Mouse (Mus musculus): ENCODE data around the gene Wasf3.
A peak's percentile ranks its signal among the peaks of the same experiment; 100 is the strongest.
"Not testable (repeated sequence)": the region's sequence is repeated elsewhere in the genome, so short reads cannot be mapped to it uniquely, and the experiment has no call there.

Gene Wasf3

DNA sequence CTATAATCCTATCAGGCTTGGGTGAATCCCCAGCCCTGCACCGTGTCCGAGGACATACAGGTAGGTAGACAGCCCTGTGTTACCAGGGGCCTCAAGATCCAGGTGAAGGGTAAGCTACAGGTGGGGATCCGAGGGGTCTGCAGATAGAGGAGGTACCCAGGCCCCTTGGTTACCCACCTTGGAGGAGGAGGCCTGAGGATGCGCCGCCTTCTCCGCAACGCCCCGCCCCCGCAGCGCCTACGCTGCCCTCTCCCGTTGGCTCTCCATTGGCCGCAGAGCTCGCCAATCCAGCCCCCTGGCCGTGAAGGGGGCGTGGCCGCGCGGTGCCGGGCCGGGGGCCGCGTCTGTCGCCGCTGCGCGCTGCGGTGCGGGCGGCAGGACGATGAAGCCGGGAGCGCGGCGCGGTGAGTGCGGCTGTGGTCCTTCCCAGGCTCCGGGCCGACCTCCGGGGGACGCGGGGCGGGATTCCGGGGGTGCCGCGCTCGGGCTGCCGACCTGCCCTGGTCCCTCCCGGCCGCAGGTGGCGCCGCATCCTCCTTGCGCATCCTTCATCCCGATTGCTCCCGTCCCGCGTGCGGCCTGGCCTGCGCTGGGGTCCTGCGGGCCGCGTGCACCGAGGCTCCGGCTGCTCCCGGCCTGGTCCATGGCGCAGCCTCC is at the start of gene Wasf3:
Gene Wasf3 (plus strand): TSS at position 51 of the 657 bp plus-strand sequence.
- DNase-seq, result peak; percentile 65

DNA sequence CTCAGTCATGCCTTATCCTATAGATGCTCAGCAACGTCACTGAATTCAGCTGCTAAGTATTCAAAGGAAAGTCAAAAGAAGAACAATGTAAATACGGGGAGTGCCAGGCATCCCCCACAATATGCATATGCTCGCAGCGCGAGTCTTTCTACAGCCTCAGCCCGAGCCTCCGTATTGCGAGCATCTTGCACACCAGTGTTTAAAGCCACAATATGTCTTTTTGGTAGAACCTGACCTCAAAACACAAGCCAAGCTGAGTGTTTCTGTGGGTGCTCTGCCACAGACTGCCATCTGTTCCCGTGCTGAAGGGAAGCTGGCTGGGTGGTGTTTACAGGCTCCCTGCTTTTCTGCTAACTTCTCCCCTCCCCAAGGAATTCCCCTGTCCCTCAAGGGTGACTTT is 46.7 kb upstream of the Wasf3 start:
- DNase-seq, result no peak

DNA sequence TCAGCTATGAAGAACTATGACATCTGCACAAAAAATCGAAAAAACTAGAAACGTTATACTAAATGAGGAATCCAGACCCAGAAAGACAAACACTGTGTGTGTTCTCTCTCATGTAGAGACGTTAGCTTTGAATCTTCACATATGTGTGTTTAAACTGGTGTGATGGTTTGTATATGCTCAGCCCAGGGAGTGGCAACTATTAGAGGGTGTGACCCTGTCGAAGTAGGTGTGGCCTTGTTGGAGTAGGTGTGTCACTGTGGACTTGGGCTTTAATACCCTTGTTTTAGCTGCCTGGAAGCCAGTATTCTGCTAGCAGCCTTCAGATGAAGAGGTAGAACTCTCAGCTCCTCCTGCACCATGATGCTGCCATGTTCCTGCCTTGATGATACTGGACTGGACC is 44.7 kb upstream of the Wasf3 start:
- no peak for DNase-seq

DNA sequence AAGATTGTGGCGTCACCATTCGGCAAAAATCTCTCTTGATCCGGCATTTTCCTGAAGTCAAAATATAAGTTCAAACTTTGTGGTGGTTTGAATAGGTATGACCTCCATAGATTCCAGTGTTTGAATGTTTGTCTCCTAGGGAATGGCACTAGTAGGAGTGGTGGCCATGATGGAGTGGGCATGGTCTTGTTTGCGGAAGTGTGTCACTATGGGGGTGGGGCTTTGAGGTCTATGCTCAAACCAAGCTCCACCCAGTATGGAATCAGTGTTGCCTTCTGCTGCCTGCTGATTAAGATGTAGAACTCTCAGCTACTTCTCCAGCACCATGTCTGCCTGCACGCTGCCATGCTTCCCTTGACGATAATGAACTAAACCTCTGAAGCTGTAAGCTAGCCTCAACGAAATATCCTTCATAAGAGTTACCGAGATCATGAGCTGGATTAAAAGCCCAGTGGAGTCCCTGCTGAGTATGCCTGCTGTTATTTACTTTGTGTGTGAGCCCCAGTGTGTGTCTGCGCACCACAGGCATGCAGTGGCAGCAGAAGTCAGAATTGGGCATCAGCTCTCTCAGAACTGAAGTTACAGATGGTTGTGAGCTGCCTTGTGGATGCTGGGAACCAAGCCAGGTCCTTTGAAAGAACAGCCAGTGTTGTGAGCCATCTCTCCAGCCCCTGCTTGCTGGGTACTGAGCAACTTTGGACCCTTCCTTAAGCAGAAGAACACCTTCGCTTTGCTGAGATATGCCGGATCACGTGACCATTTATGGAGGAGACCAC is 39.7 kb upstream of the Wasf3 start:
- DNase-seq, result no peak

DNA sequence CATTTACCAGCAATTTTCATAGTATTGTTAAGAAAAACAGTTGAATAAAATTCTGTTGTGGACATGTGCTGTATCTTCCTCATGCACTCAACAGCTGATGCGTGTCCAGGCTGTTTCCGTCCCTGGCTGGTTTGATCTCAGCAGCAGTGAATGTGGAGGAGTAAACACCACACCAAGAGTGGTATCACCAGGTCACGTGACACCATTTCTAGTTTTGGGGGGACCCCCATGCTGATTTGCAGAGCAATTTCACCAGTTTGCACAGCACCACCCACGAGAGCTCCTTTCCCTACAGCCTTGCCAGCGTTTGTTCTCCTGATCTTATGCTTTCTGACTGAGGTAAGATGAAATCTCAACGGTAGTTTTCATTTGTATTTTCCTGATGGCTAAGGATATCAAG is 37.7 kb upstream of the Wasf3 start:
- DNase-seq, result no peak

DNA sequence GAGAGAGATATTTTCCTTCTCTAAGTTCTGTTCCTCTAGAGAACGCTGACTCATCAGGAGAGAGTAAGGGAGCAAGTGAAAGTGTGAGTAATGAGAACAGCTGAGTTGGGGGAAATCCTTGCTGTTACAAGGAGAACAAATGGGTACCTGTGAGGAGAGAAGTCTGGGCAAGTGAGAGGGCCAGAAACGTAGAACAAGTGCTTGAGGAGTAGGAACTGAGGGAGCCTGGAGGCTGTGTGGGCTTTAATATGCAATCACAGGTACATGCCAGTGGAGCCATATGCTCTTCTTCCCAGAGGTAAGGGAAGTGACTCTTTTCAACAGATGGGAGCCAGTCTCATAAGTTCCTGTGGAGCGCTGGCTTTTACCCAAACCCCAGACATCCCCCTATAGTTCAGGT is 35.6 kb upstream of the Wasf3 start:
- no peak for DNase-seq

DNA sequence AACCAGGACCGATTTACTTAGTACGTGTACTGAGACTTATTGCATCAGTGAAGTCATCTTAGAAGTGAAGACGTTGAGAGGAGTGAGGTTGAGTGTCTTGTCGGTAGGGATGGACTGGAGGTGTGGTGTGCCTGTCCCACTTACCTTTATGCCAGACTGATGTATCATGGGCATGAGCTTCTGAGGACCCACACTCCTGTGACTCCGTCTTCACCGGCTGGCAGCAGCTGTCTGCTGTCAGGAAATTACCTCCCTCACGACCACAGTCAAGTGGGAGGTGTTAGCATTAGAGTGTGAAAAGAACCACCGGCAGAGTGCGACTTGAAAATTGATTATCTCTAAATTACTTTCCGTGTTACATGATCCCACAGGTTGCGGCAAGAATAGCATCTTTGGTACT is 34.0 kb upstream of the Wasf3 start:
- DNase-seq, result no peak

DNA sequence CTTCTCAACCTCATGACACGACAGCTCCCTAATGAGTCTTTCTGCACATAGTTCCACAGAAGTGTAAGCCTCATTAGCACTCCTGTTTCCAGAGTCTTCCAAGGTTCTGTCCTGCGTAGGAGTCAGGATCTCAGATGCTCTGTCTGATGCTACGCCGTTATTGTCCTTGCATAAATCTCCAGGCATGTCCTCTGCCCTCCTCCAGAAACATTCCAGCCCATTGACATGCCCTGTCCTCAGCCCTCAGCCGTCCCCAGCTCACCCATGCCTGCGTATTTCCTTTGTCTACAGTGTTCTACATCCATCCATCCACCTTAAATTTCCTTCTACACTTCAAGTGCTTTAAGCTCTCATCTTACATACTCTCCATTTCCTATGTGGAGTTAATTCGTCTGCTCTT is 32.8 kb upstream of the Wasf3 start:
- DNase-seq, result no peak

DNA sequence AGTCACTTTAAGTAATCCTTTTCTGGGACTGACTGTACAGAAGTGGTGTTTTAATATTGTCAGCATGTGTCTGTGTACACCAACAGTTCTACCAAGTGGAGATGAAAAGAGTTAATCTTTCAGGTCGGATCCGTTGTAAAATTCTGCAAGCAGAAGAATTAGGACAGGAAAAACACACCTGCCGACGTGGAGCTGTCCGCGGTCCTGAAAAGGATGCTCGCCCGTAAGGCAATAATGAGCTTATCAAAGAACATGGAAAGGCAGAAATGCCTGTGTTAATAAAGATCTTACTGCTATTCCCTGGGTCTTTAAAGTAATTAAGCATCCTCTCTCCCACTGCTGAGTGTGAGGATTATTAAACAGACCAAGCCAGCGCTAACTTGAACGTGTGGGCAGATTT is 24.4 kb upstream of the Wasf3 start:
- DNase-seq, result peak; percentile 29

DNA sequence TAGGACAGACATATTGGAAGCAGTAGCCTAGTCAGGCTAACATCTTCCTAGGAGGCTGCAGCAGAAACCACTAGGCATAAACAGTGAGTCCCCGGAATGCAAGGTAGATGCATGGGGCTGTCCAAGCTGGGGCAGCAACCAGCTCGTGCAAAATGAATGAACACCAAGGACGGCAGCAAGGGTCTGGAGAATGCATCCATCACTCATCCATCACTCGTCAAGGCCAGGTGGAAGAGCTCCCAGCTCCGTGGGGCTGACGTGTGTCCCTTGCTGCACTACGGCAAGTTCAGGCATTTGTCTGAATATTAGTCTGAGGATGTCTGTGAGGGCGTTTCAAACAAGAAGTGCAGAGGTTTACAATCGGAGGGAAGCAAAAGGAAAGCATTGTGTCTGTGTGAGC is 22.1 kb upstream of the Wasf3 start:
- no peak for DNase-seq

DNA sequence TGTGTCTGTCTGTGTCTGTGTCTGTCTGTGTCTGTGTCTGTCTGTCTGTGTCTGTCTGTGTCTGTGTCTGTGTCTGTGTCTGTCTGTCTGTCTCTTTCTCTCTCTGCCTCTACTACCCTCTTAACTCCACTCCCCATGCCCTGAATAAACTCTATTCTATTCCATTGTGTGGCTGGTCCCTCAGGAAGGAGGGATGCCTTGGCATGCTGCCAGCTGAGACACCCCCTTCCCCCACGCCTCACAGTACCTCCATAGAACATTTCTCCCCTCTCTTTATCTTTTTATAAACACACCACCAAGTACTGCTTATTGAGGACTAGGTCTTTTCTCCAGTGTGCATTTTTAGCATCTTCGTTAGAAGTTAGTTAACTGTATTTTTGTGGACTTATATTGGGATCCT is 16.4 kb upstream of the Wasf3 start:
- no peak for DNase-seq

DNA sequence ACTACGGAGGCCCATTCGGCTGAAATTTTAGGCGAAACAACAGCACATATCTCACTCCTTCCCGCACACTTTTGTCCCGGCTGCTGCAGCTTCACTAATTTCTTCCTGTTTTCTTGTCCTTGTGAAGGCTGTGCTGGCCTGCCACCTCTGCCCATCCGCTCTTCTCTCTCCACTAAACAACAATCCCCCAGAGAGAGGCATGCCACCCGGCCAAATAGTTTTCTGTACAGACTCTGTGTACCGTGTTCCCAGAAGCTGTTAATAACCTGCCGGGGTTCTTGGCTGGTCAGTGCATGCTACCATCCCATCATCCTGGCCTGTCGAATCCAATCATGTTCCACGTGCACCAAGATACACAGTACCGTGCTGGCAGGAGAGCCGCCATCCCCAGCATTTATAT is 15.8 kb upstream of the Wasf3 start:
- DNase-seq, result no peak

DNA sequence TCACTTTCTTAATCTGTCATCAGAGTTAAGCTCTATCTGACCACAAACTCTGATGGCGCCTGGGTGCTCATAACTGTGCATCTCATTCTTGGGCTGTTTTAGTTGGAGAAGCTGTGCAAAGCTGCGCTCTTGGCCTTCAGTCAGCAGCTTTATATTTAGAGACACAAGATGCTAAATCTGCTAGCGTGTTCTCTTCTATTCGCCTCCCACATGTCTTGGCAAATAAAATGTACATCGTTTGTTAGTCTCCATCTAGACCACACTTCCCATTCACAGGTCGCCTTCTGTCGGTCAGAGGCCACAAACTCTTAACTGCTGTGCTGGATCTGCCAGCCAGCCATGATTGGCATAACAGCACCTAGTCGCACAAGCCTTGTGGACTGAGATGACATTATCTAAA is 14.0 kb upstream of the Wasf3 start:
- no peak for DNase-seq

DNA sequence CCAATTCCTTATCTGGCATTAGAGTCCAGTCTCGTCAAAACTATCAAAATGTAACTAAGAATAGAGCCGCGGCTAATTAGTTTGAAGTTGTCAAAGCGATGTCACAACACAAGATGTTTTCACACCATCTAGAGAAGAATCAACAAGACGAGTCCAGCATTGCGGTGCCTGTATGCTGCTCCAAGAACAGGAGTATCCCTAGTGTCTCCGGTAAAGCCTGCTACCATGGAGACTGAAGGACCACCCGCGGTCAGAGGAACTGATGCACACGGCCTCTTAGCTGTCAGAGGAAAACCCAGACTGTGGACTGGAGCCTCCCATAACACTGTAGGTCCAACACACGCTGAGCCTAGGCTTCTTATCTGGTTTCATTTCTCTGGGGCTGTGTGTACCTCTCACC is 11.5 kb upstream of the Wasf3 start:
- DNase-seq, result no peak

DNA sequence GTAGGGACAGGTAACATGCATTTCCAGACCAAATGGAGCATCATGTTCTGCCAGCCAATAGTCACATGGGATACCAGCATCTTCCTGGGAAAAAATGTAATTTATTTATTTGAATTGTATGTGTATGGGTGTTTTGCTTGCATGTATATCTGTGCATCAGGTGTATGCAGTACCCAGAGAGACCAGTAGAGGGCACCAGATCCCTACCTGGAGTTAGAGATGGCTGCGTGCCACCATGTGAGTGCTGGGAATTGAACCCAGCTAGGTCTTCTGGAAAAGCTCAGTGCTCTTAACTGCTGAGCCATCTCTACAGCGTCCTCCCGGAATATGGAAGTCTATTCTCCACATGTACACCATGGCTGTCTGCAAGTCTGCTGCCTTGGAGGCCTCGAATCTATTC is 8.2 kb upstream of the Wasf3 start:
- DNase-seq, result peak; percentile 25

DNA sequence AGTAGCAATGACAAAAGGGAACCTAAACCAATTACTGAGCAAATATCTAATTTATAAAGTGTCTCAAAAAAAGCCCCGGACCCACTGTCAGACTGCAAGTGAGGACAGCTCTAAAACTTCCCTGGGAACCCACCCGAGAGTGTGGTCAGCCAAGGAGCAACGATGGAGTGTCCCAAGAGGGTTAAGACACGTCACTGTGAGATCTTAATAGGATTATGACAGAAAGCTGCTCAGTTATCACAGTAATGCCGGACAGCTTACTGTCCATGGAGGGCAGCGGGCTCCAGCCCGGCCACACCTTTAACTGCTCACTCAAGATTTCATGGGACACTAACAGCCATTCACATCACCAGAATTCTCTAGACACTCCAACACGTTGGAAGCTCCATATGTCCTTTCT is 4.7 kb upstream of the Wasf3 start:
- no peak for DNase-seq

DNA sequence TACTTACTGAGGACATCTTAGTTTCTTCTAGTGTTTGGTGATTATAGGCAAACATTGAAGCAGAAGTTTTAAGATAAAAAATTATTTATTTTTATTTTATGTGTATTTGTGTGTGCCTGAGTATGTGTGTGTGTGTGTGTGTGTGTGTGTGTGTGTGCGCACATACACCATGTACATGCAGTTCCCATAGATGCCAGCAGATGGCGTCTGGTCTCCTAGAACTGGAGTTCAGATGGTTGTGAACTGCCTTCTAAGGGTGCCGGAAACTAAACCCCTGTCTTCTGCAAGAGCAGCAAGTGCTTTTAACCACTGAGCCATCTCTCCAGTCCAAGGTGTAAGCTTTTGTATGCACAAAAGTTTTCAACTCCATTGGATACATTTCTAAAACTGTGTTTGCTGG is 2.5 kb upstream of the Wasf3 start:
- no peak for DNase-seq

DNA sequence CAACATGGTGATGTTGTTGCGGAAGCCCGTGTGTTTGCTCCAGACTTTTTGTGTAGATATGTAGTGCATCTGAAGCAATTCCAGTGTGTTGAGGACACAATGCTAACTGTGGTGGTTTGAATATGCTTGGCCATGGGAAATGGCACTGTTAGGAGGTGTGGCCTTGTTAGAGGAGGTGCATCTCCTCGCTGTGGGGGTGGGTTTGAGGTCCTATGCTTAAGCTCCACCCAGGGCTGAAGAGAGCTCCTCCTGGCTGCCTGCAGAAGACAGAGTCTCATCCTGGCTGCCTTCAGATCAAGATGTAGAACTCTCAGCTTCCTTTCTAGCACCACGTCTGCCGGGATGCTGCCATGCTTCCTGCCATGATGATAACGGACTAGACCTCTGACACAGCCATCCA is 1.4 kb upstream of the Wasf3 start:
- DNase-seq, result no peak

DNA sequence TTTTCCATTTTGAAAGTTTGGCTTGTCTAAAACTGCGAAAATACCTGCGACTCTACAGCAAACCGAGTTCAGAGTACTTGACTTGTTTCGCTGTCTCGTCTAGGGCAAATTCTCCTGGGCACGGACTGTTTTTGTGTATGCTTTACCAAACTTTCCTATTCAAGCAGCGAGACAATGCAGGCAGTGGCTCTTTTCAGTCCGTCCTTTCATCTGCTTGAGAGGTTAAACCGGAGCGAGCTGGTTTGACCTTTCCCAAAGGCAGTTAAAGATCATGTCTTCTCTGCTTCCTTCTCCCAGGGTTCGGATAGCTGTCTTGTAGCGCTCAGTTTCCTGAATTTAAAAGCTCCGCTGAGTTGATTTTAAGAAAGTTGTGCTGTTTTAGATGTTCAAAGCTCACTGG is 1.2 kb downstream of the Wasf3 start:
- DNase-seq, result no peak

DNA sequence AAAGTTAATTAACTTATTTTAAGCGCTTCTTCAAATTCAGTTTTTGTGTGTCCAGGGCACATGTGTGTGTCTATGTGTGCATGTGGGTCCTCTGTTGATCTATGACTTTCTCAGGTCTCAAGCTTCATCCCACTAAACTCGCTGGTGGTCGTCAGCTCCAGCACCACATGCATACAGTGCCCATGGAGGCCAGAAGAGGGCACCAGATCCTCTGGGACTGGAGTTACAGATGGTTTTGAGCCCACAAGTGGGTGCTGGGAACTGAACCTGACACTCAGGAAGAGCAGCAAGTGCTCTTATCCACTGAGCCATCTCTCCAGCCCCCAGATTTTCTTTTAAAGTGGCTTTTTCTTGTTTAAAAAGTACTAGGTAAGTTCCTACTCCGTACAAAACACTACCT is 2.1 kb downstream of the Wasf3 start:
- no peak for DNase-seq

DNA sequence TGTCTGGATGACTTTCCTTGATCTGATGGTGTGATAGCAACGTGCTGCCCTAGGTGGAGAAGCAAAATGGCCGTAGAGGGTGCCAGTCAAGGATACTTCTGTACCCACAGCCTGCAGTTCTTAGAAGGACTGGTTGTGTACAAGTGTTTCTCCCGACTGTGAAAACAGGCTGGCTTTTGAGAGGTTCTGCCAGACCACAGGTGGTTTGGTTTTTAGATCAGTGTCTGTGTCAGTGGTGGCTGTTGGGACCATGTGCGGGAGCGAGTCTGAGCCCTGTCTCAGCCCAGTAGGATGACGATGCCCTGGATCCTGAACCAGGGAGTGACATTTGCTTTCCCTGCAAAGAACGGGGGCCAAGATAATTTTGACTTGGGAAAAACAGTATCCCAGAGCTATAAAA is 9.8 kb downstream of the Wasf3 start:
- no peak for DNase-seq

DNA sequence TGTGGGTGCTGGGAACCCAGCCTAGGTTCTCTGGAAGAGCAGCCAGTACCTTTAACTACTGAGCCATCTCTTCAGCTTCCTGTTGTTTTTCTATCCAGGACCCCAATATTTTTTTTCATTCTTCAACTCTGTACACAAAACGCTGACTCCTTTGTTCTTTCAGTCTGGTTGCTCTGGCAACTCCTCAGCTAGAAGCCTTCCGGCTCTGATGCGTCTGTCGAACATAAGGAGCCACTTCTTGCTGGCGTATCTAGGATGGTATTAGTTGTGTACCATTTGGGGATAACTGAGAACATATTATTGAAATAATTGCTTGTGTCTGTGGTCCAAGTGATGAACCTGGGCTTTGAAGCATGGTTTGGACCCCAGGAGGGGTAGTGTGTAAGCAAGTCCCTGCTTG is 12.5 kb downstream of the Wasf3 start:
- no peak for DNase-seq

DNA sequence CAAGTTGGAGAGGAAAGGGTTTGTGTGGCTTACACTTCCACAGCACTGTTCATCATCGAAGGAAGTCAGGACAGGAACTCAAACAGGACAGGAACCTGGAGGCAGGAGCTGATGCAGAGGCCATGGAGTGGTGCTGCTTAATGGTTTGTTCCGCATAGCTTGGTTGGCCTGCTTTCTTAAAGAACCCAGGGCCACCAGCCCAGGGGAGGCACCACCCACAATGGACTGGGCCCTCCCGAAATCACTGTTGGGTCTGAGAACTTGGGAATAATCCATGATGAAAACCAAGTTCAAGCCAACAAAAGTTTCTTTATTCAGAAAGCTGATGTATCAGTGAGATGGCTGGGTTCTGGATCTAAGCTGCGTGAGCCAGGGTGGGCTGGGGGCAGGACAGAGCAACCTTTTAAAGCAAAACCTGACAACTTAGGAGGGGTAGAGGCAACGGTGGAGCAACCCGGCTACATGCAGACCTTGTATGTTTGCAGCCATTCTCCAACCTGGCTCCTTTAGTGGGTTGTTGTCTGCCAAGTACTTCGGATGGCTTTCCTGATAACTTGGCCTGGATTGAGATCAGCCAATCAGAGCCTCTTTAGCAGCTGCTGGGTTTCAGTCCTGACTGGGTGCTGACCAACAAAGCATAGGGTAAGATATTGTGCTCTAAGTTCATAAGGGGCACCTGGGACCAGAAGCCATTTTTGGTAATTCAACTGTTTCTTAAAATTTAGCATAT is 13.8 kb downstream of the Wasf3 start:
- DNase-seq, result no peak

DNA sequence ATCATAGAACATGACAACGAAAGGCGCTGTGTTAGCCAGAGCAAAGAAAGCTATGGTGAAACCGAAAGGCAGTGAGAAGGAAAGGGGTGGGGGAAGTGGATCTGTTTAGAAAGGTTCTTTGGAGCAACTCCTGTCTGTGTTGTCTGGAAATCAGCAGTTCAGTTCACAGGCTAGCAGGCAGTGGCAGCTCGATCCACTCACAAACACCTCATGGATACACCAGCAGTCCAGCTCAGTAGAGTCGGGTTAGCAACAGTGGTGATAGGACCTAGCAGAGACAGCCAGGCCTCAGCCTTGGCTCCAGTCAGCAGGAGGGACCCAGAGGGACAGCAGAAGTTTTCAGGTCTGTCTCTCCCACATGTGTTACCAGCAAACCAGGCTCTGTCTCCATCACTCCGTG is 16.2 kb downstream of the Wasf3 start:
- not testable (repeated sequence) for DNase-seq
